Mouse (Mus musculus) T-cell, adult 2 months (primary cell): ENCODE measurements around the gene Clcf1.

Experiments used
- DNase-seq: peaks from one replicate; pipeline ENCODE4 v3.0.0; 2022; ENCODE audit warnings: low spot score

Gene Clcf1

DNA sequence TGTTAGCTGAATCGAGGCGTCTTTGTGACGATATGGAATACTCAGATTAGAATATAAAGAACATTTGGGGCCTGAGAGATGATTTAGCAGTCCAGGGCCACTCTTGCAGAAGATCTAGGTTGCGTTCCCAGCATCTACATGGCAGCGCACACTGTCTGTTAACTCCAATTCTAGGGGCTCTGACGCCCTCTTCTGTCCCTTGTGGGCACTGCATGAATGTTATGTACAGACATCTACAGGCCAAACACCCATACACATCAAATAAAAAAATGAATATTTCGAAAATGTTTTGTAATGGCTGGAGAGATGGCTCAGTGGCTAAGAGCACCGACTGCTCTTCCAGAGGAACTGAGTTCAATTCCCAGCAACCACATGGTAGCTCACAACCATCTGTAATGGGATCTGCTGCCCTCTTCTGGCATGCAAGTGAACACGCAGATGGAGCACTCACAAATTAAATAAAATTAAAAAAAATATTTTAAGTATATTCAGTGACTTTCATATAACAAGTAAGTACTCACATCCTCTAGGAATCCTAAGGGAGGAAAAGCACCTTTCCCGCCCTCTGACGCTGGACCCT, 41.6 kb downstream of the Clcf1 start:
- DNase-seq, result peak; percentile 33

DNA sequence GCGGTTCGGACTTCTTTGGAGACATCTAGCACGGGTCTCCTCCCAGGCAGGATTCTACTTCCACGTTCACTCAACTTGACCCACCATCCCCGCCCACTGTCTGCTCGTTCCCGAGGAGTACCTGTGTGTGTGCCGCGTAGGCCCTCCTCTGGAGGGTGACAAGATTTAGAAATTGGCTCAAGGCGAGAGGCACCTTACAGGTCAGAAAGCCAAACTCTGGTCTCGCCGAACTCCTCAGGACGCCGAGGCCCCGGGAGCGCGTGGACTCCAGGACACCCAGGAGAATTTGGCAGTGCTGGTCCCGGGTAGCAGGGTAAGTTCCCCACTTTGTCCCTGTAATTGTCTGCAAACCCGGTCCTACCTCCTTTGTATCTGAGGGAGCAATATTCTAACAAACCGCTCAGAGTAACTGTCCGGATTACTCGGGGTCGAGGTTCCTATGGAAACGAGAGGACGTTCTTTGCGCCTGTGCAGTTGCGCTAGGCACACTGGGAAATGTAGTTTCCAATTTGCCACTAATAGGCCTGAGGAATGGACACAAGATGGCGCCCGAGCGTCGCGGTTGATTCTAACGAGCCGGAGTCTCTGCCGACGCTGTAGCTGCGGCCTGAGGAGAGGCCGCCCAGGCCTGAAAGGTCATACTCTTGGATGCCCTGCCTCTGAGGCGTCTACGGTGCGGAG, 43.3 kb downstream of the Clcf1 start:
- peak; percentile 85 for DNase-seq

DNA sequence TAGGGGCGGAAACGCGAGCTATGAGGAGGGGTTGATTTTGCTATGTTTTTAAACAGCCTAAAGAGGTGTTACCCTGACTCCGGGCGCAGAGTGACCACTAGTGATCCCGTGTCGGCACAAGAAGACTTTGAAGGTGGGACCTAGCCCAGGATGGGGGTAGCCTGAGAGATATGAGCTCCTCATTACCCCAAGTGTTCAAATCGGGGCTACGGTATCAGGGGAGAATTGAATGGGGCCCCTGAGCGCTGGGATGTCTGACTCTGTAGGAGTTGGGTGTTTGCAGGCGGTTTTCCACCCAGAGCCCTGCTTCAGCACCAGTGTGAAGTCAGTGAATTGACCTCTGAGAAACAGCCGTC, 43.8 kb downstream of the Clcf1 start:
- DNase-seq, result no peak

DNA sequence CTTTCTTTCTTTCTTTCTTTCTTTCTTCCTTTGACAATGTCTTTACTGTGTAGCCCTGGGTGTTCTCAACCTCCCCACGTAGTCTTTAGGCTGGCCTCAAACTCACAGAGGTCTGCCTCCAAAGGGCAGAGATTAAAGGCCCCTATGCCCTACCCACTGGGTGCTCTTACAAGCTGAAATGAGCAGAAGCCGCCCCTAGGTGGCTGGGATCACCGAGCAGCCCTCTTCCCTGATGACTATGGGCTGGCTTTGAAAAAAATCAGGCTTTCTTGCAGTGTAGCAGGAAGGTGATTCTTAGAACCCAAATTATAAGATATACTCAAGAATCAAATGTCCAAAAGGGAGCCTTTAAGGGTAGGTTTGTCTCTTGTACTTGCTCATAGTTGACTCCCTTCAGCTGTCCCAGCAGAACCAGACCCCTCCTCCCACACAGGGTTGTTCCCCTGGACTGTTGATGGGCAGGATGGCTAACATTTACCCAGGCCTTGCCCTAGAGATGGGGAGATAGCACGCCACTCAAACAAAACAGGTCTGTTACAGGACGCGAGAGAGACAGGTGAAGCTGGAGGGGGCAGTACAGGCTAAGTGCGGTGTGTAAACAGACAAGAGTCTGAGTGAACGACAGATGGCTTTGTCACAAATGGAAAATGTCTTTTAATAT, 47.1 kb downstream of the Clcf1 start:
- DNase-seq, result peak; percentile 56

DNA sequence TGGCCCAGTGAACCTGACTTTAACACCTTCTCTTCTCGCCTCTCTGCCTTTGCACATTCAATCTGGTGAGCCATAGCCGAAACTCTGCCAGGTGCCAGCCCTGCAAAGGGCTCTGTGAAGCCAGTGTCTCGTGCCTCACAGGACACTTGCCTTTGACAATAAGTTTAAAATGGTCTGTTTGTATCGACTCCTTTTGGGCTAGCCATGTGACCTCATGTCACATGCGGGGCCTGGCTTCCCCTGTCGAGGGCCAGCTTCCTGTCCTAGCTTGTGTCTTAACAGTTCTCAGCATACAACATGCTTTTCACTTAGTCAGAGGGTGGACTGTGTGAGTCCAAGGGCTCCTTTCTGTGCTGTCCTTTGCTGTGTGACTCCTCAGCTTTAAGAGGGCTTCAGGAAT, 48.7 kb downstream of the Clcf1 start:
- DNase-seq, result no peak

DNA sequence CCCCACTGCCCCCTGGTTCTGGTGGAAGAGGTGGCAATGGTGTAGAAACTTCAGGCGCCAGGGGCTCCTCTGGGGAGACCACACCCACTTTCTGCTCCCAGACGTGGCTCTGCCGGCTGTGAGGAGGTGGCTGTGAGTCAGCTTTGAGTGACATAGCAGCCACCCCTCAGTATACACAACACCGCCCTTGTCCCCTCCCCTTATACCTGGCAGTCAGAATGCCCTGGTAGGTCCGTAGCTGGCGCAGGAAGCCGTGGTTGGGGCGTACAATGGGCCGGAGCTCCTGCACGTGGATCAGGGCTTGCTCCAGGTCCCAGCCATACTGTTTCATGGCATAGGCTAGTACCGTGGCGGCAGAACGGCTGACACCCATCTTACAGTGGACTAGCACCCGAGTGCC, 49.7 kb downstream of the Clcf1 start:
- no peak for DNase-seq

DNA sequence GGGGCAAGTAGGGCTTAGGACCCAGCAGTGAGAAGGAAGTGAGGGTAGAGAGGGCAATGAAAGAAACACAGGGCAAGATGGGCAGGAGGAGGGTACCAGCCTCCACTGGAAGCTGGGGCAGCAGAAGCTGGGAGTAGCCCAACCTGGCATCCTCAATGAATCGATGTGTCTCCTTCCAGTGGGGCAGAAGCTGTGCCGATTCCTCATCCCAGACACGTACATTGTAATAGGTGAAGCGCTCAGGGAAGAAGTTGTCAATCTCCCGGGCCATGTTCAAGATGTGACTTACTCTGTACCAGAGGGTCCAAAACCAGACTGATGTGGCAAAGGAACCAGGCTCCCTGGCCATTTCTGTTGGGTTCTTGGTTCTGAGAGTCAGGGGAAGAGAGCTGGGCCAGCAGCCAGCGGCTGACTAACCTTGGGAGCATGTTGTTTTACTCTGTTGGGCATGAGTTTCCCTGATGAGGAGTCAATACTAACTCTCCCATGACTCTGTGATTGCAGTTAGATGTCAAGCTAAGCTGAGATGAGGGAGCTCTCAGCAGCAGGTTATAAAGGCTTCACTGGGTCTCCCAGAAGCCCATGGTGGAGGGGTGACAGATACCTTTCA, 50.2 kb downstream of the Clcf1 start:
- DNase-seq, result no peak

DNA sequence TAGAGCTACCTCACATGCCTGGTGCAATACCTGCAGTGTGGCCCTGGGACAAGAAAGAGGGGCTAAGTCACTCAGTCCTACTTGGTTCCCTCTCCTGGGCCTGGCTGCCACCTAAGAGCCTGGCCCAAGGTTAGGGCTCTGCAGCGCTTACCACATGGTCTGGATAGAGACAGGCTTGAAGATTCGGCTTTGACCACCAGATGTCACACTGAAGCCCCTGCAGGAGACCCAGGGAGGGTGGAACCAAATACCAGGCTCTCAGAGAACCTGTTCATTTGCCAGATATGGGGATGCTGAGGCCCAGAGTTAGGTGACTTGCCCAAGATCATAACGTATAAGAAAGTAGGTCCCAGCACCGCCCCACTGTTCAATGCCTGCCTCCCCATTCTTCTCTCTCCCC, 51.9 kb downstream of the Clcf1 start:
- no peak for DNase-seq

DNA sequence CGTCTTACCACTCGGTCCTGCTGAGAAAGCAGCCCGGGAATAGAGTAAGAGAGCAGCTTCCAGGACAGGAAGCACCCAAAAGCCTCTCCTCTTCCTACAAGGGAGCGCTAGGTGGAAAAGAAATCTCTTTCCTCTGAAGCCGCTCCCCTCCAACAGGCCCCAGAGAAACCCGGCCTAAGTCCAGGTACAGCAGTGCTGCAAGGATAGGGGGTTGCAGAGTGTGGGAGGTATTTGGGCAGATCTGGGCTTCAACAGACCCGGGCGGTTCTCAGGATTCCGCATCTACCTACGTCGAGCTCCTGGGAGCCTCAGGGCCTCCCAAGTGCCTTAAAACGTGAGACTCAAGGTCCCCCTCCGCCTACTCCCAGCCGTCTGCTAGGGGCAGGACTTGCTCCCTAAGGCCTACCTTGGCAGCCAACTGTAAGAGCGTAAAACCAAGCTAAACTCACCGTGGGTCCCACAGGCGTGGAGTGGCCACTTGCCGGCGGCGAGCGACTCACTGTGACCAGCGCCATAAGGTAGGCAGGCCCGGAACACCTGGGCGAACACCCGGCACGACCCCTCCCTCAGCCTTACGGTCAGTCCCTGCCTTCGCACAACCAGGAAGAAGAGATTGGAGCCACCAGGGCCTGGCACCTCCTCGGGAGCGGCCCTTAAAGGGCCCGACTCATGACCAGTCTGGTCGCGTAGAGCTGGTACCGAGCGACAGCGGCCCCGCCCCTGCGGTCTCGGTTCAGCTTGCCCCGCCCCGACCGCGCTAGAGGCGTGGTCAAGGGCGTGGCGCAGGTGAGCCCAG, 54.7 kb downstream of the Clcf1 start, which contains the start of gene Ssh3:
TSS of gene Ssh3 (minus strand) at position 615 of the 796 bp plus-strand sequence.
- peak; percentile 63 for DNase-seq

DNA sequence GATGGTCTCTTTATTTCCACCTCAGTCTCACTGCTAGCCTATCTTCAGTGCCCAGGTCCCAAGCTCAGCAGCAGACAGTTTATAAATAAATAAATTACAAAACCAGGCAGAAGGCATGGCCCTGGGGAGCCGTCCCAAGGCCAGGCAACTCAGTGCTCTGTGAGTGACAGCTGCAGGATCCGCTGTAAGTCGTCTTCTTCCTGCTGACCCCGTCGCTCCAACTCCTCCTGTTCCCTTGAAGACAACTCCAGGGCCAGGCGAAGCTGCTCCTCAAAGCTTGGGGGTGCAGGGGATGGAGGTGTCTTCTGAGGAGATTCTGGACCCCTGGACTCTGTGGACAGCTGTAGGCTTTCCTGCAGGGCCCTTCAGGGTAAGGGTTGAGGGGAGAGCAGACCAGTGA, 56.1 kb downstream of the Clcf1 start:
- DNase-seq, result no peak

DNA sequence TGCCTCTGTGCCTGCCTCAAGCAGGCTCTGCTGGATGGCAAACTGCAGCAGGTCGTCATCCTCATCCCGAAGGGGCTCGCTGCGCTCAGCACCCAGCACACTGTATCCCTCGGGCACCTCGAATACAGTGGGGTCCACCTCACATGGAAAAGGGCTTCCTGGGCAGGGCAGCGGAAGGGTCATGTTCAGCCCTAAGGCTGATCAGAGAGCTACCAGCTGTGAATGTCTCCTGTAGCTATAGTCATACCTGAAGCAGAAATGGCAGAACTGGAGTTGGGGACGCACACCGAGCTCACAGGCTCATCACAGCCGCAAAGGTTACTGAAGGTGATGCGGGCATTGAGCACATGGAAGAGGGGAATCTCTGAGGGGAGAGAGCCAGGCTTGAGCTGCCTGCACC, 56.9 kb downstream of the Clcf1 start:
- no peak for DNase-seq
